Mouse (Mus musculus) macrophage (primary cell): ENCODE data around the gene Lpp. TPM values are rescaled to one million over a fixed set of nuclear protein-coding genes. Genes with fewer than 3 reads are reported as not detected.
A peak's percentile ranks its signal among the peaks of the same experiment; 100 is the strongest.

Experiments used
- H3K27ac ChIP-seq: fragments of 350-480 bp; formaldehyde crosslinking; 2 replicates; pipeline ENCODE4 v1.9.0; 2021
- H3K36me3 ChIP-seq: fragments of 350-480 bp; formaldehyde crosslinking; 2 replicates; pipeline ENCODE4 v1.9.0; 2021; ENCODE audit errors: inconsistent target
- H3K4me3 ChIP-seq: fragments of 350-480 bp; formaldehyde crosslinking; 2 replicates; pipeline ENCODE4 v1.9.0; 2021; ENCODE audit errors: inconsistent target
- H3K79me2 ChIP-seq: fragments of 350-480 bp; formaldehyde crosslinking; 2 replicates; pipeline ENCODE4 v1.9.0; 2021; ENCODE audit errors: inconsistent target
- WGBS: methylation state at CpG from one replicate; pipeline ENCODE4 v1.1.7; 2026; ENCODE audit warnings: inconsistent platforms; ENCODE audit not compliant: missing documents; 5-methylcytosine and 5-hydroxymethylcytosine counted together
- polyA plus RNA-seq: library from polyadenylated mRNA; stranded (reverse); fragments of 250-400 nt; gene quantifications from 3 replicates; pipeline ENCODE4 v1.2.4, GENCODE M21; 2018; ENCODE audit warnings: inconsistent platforms

Lpp gene
- polyA plus RNA-seq, 1 experiment from 2014 or later, result 15.6 TPM

DNA sequence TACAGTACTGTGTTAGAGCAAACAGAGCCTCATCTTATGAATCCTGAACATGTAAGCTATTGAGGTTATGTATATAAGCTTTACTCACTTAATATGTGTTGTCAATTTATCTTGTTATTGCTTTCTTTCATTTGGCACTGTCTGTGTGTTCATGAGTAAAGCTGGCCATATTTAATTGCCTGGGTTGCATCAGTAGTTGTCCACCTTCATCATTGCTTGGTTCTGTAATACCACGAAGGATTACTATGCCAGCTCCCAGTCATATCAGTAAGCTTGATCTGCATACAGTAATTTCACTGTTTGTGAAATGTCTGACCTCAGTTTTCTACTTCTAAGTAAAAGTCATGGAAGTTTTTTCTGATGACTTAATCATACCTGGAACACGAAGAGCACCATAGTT lies 401.4 kb downstream of the Lpp start:
- H3K36me3 ChIP-seq, result no peaks in the 10 kb centered on the region
- H3K79me2 ChIP-seq, result no peaks in the 10 kb centered on the region
- 89% methylated on average over 2 of the region's 2 CpGs for WGBS
- H3K4me3 ChIP-seq, result no peak overlapping the region
- H3K27ac ChIP-seq, result no peak overlapping the region

DNA sequence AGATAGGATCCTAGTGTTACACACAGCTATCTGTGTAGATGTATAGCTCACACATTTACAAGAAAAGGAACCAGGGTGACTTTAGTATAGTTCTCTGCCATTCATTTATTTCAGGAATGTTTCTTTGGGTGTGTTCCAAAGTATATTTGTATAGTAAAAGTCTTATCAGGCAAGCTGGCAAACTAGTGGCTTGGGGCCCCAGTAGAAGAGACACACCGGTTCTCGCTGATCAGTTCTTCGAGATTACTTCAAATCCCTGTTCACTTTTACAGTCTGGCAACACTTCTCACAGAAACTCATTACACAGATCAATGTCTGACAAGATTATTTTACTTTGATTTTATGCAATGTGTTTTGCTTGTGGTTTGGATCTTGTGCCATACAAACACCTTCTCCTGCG lies 408.0 kb downstream of the Lpp start:
- no peak overlapping the region for H3K4me3 ChIP-seq
- 86% methylated on average over 3 of the region's 4 CpGs for WGBS
- no peaks in the 10 kb centered on the region for H3K36me3 ChIP-seq
- no peaks in the 10 kb centered on the region for H3K79me2 ChIP-seq
- no peak overlapping the region for H3K27ac ChIP-seq

DNA sequence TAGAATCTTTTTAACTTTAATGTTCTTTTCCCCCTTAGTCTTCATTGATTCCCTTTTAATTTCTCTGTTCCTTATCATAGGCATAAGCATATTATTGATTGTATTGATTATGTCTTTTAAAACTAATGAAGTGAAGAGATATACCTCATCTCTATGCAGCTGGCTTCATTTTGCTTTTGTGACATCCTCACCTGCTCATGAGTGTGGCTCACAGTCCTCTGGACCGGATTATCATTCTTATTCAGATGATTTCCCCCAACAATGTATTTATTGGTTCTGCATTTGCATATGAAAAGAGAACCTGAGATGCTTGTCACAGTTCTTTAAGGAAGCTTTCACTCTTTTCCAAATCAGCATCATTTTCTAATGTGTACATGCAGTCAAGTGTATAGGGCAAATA lies 408.5 kb downstream of the Lpp start:
- H3K27ac ChIP-seq, result no peak overlapping the region
- H3K79me2 ChIP-seq, result no peaks in the 10 kb centered on the region
- H3K4me3 ChIP-seq, result no peak overlapping the region
- 92% methylated on average over 1 of the region's 1 CpGs for WGBS
- no peaks in the 10 kb centered on the region for H3K36me3 ChIP-seq

DNA sequence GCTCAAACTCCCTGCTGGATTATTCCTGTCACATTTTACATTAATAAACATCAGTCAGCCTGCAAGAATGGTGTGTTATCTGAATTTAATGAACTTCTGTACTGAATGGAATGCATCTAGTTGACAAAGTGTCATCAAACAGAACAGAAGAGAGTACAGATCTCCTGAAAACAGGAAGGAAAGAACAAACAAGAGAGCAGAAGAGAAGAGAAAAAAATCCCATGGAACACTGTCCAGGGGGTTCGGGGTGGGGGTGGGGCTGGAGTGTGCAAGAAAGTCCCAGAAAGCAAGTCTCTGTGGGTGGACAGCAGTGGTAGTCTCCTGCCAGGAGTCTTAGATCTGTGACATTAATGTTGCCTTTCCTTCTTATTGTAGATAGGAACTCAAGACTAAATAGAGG lies 412.8 kb downstream of the Lpp start:
- 89% methylated on average over 1 of the region's 1 CpGs for WGBS

DNA sequence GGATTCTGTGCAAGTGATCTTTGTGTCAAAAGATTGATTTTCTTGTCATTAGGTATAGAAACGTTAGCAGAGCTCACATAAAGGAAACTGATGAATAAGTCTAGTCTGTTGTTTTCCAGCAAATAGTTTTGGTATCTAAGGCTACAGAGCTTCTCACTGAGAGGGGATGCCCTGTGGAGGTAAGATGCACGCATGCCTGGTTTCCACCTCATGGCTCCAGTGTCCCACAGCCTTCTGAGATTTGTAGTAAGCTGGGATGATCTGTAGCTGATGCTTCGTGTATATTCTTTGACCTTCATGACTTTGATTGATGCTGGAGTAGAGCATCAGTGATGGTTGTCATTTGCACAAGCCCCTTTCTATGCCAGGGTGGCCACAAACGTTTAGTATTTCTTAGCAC lies 414.3 kb downstream of the Lpp start:
- Histone ChIP-seq H3K36me3 (no peaks in the 10 kb centered on the region), H3K4me3 (no peak overlapping the region), H3K79me2 (no peaks in the 10 kb centered on the region), H3K27ac (no peak overlapping the region)
- WGBS, result 73% methylated on average over 4 of the region's 4 CpGs

More for the DNA sequence above, 412.8 kb downstream of the Lpp start:
- Histone ChIP-seq H3K79me2 (no peaks in the 10 kb centered on the region), H3K27ac (no peak overlapping the region), H3K4me3 (no peak overlapping the region), H3K36me3 (no peaks in the 10 kb centered on the region)

DNA sequence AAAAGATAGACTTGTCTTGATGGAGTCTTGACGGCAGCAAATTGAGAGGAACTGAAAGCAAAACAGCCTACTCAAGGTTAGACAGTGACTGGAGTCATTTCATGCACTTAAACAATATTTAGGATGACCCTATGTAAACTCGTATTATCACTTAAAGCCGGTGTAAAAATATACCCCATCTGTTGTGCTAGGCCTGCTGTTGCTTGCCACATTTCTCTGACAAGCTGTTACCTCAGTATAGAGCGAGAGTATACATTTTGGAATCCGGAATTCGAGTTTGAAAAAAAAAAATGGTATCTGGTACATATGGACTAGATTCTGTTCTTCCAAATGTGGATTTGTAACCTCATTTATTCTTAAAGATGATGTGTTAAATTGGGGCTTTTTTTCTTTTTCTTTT lies 416.5 kb downstream of the Lpp start:
- H3K27ac ChIP-seq, result no peak overlapping the region
- no peaks in the 10 kb centered on the region for H3K36me3 ChIP-seq
- no peaks in the 10 kb centered on the region for H3K79me2 ChIP-seq
- H3K4me3 ChIP-seq, result no peak overlapping the region
- WGBS, result 82% methylated on average over 6 of the region's 6 CpGs

DNA sequence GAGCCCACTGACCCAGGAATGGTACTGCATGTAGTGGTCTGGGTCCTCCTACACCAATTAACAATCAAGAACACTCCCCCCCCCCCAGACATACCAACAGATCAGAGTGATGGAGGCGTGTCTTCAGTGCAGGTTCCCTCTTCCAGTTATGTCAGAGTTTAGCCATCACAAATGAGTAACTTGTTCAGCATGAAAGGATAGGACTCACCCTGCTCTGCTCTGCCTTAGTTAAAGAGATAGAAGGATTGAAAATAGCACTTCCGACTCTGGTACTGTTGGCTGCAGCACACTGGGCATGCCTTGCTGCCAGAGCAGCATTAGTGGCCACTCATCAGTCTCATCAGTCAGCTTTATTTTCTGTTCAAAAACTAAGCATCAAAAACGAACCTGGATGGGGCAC lies 423.3 kb downstream of the Lpp start:
- no peak overlapping the region for H3K4me3 ChIP-seq
- no peaks in the 10 kb centered on the region for H3K79me2 ChIP-seq
- WGBS, result 97% methylated on average over 3 of the region's 3 CpGs
- no peaks in the 10 kb centered on the region for H3K36me3 ChIP-seq
- no peak overlapping the region for H3K27ac ChIP-seq

DNA sequence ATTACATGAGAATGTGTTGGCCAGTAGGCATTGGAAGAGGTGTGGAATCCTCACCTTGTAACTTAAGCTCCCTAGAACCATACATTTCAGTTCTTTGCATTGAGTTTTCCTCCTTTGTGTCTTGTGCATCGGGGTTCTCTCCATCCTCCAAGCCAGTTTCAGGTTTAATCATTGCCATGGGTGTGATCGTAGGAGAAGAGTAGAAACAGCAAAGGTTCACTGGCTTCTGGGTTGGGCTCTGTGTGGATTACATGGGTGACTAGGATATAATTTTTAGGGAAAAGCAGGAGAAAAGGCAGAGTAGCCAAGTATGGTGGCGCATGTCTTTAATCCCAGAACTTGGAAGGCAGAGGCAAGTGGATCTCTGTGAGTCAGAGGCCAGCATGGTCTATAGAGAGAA lies 424.1 kb downstream of the Lpp start:
- Histone ChIP-seq H3K4me3 (no peak overlapping the region), H3K36me3 (no peaks in the 10 kb centered on the region), H3K27ac (no peak overlapping the region), H3K79me2 (no peaks in the 10 kb centered on the region)
- 100% methylated on average over 3 of the region's 3 CpGs for whole genome bisulfite sequencing

DNA sequence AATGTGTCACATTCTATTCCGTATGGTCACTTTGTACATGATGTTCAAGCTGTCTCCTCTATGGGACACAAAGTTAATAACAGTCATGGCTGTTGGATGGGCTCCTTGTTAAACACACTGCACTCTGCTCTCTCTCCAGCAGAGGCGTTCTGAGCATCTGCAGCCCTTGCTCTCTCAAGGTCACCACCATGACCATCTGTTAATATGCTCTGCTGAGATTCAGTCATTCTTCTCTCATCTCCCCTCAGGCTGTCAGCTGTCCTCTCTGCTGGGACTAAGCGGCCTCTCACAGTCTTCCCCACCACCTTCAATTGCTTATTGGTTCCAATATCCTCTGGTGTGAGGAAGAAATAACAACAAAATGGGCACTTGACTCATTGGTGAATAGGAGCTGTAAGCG lies 425.8 kb downstream of the Lpp start:
- H3K79me2 ChIP-seq, result no peaks in the 10 kb centered on the region
- H3K36me3 ChIP-seq, result no peaks in the 10 kb centered on the region
- WGBS, result 93% methylated on average over 4 of the region's 4 CpGs
- no peak overlapping the region for H3K4me3 ChIP-seq
- no peak overlapping the region for H3K27ac ChIP-seq

DNA sequence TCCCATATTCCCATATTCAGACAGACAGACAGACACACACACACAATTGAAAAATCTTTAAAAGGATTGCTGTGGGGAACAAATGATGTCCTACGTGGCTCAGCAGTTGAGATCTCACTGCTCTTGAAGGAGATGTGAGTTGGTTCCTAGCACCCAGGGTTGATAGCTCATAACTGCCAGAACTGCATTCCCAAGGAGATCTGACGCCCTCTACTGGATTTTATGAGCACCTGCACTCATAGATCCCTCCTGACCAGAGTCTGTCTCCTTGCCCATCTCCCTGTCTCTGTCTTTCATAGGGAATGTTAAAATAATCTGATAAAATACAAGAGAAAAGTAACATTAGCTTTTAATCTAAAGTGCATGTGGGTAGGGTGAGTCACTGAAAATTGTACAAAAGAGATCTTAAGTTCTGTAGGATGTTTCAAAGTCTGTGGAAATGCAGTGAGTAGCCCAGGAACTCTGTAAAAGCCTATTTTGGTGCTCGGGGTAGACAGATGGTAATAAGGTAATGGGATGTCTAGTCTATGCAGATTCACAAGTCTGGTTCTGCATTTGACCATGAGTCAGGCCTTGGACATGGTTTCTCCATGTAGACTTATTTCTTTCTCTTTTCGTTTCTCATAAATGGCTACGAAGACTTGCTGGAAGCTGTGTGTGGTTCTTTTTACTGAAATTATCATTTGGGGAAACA lies 429.0 kb downstream of the Lpp start:
- Histone ChIP-seq H3K27ac (no peak overlapping the region), H3K79me2 (no peaks in the 10 kb centered on the region), H3K36me3 (no peaks in the 10 kb centered on the region), H3K4me3 (no peak overlapping the region)
- 92% methylated on average over 5 of the region's 5 CpGs for WGBS

DNA sequence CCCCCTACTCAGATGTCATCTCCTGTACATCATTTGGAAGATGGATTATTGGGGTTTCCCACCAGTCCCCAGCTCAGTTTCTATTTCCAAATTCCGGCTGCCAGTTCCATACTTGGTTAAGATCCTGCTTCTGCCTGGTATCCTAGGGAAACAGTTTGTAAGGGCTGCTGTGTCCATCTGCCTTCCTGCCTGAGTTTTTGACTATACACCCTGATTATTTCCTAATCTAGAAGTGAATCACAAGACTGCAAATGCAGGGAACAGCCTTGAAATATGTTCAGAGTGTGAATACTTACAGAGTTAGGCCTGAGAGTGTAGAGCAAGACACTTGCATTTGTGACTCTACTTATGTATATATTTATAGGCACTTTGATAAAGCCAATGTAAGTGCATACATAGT lies 429.6 kb downstream of the Lpp start:
- H3K27ac ChIP-seq, result no peak overlapping the region
- H3K36me3 ChIP-seq, result no peaks in the 10 kb centered on the region
- H3K79me2 ChIP-seq, result no peaks in the 10 kb centered on the region
- no peak overlapping the region for H3K4me3 ChIP-seq
- 100% methylated on average over 1 of the region's 1 CpGs for WGBS

DNA sequence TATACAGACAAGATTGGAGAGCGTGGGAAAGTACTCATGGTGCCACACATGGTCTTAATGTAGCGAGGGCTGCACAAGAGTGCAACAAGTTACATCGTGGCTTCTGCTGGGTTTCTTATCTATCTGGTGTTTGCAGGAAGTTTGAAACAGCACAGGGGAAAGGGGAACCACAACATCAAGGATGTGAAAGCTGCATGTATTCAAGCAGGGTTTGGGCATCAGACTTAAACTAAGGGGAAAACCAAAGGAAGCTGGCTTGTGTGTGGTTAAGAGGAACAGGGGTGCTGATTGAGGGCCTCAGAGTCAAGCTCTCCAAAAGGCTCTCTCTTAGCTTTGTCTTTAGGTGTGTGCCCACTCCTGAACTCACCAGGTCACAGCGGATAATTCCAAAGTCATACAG lies 433.1 kb downstream of the Lpp start:
- H3K27ac ChIP-seq, result peak overlapping the region; percentile 51
- WGBS, result 15% methylated on average over 4 of the region's 4 CpGs
- no peaks in the 10 kb centered on the region for H3K79me2 ChIP-seq
- H3K4me3 ChIP-seq, result no peak overlapping the region
- no peaks in the 10 kb centered on the region for H3K36me3 ChIP-seq

DNA sequence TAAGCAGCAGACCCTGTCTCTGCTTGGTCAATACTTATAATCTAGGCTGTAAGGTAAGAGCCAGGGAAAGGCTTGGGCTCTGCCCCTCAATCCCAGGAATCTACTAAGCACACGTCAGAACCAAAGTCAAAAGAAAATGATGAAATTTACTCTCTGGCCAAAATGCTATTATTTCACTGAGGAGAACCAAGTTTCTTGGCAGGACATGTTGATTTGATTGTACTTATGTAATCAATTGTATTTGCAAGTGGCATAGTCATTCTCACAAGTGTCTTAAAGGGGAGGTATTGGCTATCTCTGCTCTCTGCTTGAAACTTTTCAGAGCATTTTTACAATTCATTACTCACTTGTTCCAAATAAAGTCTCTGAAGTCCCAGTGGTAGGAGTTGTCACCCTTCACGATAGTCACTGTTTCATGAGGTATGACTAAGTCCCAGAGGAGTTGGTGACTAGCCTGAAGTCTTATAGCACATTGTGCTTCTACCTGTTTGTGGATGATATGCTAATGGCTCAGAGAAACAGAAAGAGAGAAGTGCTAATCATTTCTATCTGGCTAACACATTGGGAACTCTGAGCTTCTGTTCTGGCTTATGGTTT lies 435.0 kb downstream of the Lpp start:
- WGBS, result 95% methylated on average over 2 of the region's 2 CpGs
- H3K4me3 ChIP-seq, result no peak overlapping the region
- H3K79me2 ChIP-seq, result no peaks in the 10 kb centered on the region
- no peaks in the 10 kb centered on the region for H3K36me3 ChIP-seq
- no peak overlapping the region for H3K27ac ChIP-seq

DNA sequence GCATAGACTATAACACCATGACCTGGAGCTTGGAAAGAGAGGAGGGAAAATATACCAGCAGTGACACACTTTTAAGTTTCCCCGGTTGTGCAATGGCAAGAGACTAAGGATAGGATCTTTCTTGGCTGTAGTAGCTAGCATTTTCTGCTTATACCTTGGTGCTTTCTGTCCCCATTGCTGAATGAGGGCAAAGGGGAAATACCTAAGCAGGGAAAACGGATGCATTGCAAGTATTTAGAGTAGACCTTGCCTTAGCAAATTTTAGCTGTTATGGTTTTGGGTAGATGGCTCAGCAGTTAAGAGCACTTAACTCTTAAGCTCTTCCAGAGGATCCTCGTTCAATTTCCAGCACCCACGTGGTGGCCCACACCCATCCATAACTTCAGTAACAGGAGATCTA lies 436.6 kb downstream of the Lpp start:
- Histone ChIP-seq H3K79me2 (no peaks in the 10 kb centered on the region), H3K36me3 (no peaks in the 10 kb centered on the region), H3K27ac (no peak overlapping the region), H3K4me3 (no peak overlapping the region)
- 62% methylated on average over 4 of the region's 4 CpGs for WGBS

DNA sequence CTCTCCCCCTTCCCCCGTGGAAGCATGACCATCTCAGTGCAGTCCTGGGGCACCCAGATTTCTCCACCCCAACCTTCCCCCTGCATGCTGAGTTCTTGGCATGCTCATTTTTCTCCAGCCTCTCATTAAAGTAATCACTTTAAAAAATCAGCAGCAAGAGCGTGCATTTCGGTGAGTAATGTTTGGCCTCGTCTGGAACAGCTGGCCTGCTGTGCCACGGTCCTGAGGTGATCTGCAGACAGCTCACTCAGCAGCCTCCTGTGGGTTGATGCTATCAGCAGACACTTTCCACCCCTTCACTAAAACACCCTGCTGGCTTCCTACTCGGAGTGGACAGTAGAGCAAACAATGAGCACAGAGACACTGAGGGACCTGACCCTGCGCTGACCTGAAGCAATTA lies 437.6 kb downstream of the Lpp start:
- H3K79me2 ChIP-seq, result no peaks in the 10 kb centered on the region
- H3K4me3 ChIP-seq, result no peak overlapping the region
- no peak overlapping the region for H3K27ac ChIP-seq
- H3K36me3 ChIP-seq, result no peaks in the 10 kb centered on the region
- WGBS, result 96% methylated on average over 7 of the region's 7 CpGs

DNA sequence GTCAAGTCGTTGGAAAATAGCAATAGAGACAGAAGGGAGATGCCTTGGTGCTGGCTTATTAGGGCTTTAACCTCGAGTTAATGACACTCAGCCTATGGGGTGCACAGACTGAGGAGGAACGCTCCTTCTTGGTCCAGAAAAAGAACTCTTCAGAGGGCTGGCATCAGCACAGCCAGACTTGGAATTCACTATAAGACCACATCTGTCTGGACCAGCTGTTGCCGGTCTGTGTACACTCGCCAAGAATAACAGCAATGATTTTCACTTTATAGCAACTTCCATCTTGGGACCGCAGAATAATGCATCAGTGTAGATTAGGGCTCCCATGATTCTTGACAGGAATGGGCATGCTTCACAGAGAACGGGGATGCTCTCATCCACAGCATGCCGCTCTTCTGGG lies 439.9 kb downstream of the Lpp start:
- Histone ChIP-seq H3K79me2 (no peaks in the 10 kb centered on the region), H3K27ac (no peak overlapping the region), H3K4me3 (no peak overlapping the region), H3K36me3 (no peaks in the 10 kb centered on the region)
- 96% methylated on average over 8 of the region's 8 CpGs for WGBS
